Mouse (Mus musculus) ovary, postnatal 36 days (tissue): ENCODE measurements at regions not wholly inside any gene's neighbourhood (a gene's known extent, or its start where the extent isn't known, plus 50 kb on each side); places are given as distances from the start of the nearest gene placed in this dataset.

Experiments used
- DNase-seq: peaks from one replicate; pipeline ENCODE4 v3.0.0; 2022; ENCODE audit warnings: low spot score, mixed read lengths

GRCm38 (mm10) chr8:107860251-107860650, 82.2 kb upstream of the Zfhx3 start:
- DNase-seq, result no peak

GRCm38 (mm10) chr8:107864802-107865651, 77.4 kb upstream of the Zfhx3 start:
- DNase-seq, result no peak

GRCm38 (mm10) chr8:107865744-107866143, 76.7 kb upstream of the Zfhx3 start:
- DNase-seq, result no peak

- DNase-seq, result no peak
These were observed 70.7 kb upstream of the Zfhx3 start for GRCm38 (mm10) chr8:107871718-107872117.

GRCm38 (mm10) chr8:107872121-107872520, 70.3 kb upstream of the Zfhx3 start:
- no peak for DNase-seq

- DNase-seq, result no peak
These were observed 66.0 kb upstream of the Zfhx3 start for GRCm38 (mm10) chr8:107876455-107876854.

GRCm38 (mm10) chr8:107881851-107882250, 60.6 kb upstream of the Zfhx3 start:
- DNase-seq, result peak; percentile 46

- no peak for DNase-seq
These were observed 56.9 kb upstream of the Zfhx3 start for GRCm38 (mm10) chr8:107885547-107885946.

- no peak for DNase-seq
These were observed 56.5 kb upstream of the Zfhx3 start for GRCm38 (mm10) chr8:107885971-107886370.

GRCm38 (mm10) chr8:107886516-107887253, 55.8 kb upstream of the Zfhx3 start:
- no peak for DNase-seq

GRCm38 (mm10) chr8:107887333-107887732, 55.1 kb upstream of the Zfhx3 start:
- no peak for DNase-seq

GRCm38 (mm10) chr8:107890922-107891321, 51.5 kb upstream of the Zfhx3 start:
- DNase-seq, result no peak
